Mouse (Mus musculus) limb, embryonic 12.5 days (tissue): ENCODE results near the gene Abhd13. TPM values are rescaled to one million over a fixed set of nuclear protein-coding genes. Genes with fewer than 3 reads are reported as not detected.

Source experiments
- ATAC-seq: fragments of 200-750 bp; cut with Nextera tagmentation; 2 replicates; pipeline ENCODE4 v1.8.0; 2017; ENCODE audit warnings: low read depth, moderate TSS enrichment; ENCODE audit not compliant: insufficient number of reproducible peaks, insufficient read depth, low FRiP score, low TSS enrichment
- H3K27ac ChIP-seq: fragments of 300-500 bp; sonication (generic); 2 replicates; pipeline ENCODE4 v1.5.1; 2016; ENCODE audit warnings: mild to moderate bottlenecking, moderate library complexity
- H3K27me3 ChIP-seq: fragments of 300-500 bp; sonication (generic); 2 replicates; pipeline ENCODE4 v1.6.1; 2016; ENCODE audit warnings: mild to moderate bottlenecking, moderate library complexity
- H3K36me3 ChIP-seq: fragments of 300-500 bp; sonication (generic); 2 replicates; pipeline ENCODE4 v1.6.1; 2016; ENCODE audit warnings: mild to moderate bottlenecking, moderate library complexity
- H3K4me1 ChIP-seq: fragments of 300-500 bp; sonication (generic); replicated peaks from 2 replicates; pipeline ENCODE4 v1.6.1; 2016
- H3K4me2 ChIP-seq: fragments of 300-500 bp; sonication (generic); 2 replicates; pipeline ENCODE4 v1.6.1; 2016; ENCODE audit warnings: mild to moderate bottlenecking, moderate library complexity
- H3K4me3 ChIP-seq: fragments of 300-500 bp; sonication (generic); replicated peaks from 2 replicates; pipeline ENCODE4 v1.5.1; 2016; ENCODE audit warnings: mild to moderate bottlenecking
- H3K9ac ChIP-seq: fragments of 300-500 bp; sonication (generic); replicated peaks from 2 replicates; pipeline ENCODE4 v1.6.1; 2016; ENCODE audit warnings: mild to moderate bottlenecking, moderate library complexity
- H3K9me3 ChIP-seq: fragments of 300-500 bp; sonication (generic); 2 replicates; pipeline ENCODE4 v1.6.1; 2016; ENCODE audit warnings: mild to moderate bottlenecking, moderate library complexity
- WGBS: fragments of 180-500 bp; shearing (Covaris S2); methylation state at CpG from one replicate; pipeline ENCODE4 v1.1.7; 2016; 5-methylcytosine and 5-hydroxymethylcytosine counted together
- polyA plus RNA-seq: library from polyadenylated mRNA; unstranded; fragments of >200 nt; fragmentation: Nextera tagmentation; extraction: Ambion mirVana; gene quantifications from 2 replicates; pipeline ENCODE4 v1.2.1, GENCODE M21; 2016

Abhd13 gene
- polyA plus RNA-seq: 21.4 and 22.0 TPM in 2 replicates

DNA sequence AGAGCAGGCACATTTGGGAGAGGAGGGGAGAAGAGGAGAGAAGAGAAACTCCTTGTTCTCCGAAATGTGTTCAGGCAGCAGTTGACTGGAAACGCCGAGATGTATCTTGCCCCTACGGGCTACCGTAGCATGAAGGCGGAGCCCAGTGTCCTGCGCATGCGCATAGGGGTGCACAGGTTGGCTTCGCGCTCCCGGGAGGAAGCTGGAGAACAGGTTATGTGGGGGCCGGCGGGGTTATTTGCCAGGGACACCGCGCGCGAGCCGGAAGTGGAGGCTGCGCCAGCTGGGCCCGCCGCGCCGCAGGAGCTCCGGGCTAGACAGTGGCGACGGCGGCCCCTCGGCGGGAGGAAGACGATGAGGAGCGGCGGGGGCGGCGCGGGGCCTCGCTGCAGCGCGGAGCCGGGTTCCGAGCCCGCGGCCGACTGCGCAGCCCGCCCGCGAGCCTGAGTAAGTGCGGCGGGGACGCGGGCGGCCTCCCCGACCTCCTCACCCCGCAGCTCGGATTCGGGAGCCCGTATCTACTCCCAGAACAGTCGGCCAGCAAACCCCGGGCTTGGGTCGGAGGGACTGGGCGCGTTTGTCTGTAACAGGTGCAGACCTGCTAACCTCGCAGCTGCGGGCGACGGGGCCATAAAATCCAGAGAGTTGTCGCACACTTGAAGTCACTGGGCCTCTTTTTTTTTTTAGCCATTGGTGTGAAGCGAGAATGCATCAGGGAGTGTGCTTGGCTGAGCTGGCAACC is at the start of gene Abhd13, which contains the start of gene Lig4:
Gene Abhd13, plus strand, starts transcription at position 135 of the 742 bp plus-strand sequence.
Gene Lig4, minus strand, starts transcription at position 114 of the 742 bp plus-strand sequence.
- Histone ChIP-seq H3K27ac (peak within 1 kb of the TSS; percentile 87), H3K9ac (peak within 1 kb of the TSS; percentile 85), H3K36me3 (peaks cover 13% of the 10 kb centered on the region), H3K27me3 (no peaks in the 10 kb centered on the region), H3K9me3 (no peaks in the 10 kb centered on the region), H3K4me3 (peak within 1 kb of the TSS; percentile 90), H3K4me2 (peak within 1 kb of the TSS; percentile 79), H3K4me1 (peaks cover 31% of the 10 kb centered on the region)
- peak; percentile 56; the same call in 1 of the 2 replicates for ATAC-seq
- WGBS: under 1% methylated on average over 59 of the region's 68 CpGs

DNA sequence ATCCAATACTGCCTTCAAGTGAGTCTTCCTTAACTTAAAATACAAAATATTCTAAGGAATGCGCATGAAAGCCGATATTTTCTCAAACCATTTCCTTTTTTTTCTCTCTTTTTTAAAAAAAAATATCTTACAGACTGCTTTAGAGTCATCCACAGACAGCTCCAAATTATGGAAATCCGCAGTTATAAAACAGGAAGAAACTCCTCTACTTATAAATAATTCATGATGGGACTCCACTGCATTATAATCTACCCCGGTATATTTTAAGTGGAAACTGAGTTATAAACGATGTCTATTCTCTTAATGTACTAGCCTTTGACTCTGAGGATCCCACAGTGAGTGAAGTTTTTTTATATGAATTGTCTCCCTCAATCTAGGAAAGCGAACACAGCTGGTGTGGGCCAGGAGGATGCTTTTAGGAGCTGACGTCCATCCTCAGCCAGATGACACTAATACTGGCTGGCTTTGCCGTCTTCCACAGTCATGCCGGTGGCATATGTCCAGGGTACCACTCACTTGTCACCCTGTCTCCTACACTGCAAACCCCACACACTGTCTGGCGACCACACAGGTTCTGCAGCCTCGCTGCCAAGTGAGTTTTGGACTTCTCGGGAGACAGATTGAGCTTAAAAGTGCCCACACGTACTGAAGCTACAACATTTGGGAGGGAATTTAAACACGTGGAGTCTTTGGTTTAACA is 47.6 kb upstream of the Abhd13 start:
- WGBS: 81% methylated on average over 14 of the region's 14 CpGs
- Histone ChIP-seq H3K9me3 (no peaks in the 10 kb centered on the region), H3K27ac (no peak overlapping the region), H3K36me3 (no peaks in the 10 kb centered on the region), H3K4me1 (no peaks in the 10 kb centered on the region), H3K27me3 (no peaks in the 10 kb centered on the region), H3K9ac (no peak overlapping the region), H3K4me2 (no peak overlapping the region), H3K4me3 (no peak overlapping the region)
- ATAC-seq: no peak

DNA sequence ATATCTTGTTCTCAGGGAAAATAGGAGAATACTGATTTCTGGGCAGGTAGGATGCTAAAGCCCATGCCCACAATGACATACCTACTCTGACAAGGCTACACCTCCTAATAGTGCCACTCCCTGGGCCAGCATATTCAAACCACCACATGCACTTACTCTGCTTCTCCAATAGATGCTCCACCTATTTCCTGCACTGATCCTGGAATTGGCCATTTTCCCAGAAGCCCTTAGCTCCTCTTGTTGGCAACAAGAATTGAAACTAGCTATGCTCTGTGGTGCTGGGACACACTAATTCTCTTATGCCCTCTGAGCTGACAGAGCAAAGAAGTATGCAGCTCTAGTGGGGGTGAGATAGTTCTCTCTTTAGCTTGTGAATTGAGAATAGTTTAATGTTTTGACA is 44.8 kb upstream of the Abhd13 start:
- Histone ChIP-seq H3K9me3 (no peaks in the 10 kb centered on the region), H3K36me3 (no peaks in the 10 kb centered on the region), H3K4me2 (no peak overlapping the region), H3K4me3 (no peak overlapping the region), H3K4me1 (no peaks in the 10 kb centered on the region), H3K27ac (no peak overlapping the region), H3K27me3 (no peaks in the 10 kb centered on the region), H3K9ac (no peak overlapping the region)
- ATAC-seq: no peak

DNA sequence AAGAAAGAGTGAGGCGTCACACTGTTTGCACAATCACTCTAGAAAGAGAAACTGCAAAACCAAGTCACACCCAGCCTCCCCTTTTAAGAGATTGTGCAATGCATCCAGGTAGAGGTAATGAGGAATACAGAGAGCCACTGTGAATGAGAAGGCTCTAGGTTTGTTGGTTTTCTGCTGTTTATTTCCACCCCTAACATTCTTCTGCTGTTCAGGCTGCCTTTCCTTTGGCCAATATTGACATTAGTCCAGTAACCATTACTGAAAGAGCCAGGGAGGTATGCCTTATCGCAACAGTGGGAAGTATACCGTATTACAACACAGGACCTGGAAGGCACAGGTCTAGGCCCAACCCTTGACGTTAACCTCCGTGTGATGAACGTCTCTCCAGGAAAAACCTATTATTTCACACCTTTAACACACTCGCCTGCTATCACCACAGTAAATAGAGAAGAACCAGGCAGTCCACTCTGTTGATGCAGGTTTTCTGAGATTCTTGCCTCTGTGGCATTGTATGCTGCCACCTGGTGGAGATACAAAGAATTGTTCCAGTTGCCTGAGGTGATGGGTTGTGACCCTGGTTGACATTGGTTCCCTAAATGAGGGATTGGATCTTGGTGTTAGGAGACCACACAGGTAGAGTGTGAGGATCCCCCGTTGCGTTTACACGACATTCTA is 42.5 kb upstream of the Abhd13 start:
- ATAC-seq: 0 out of 2 replicates have a peak, but pooled peaks have one; percentile 37
- no peak overlapping the region for H3K9ac ChIP-seq
- 0 out of 2 replicates have a peak, but pooled peaks cover 3% of the 10 kb centered on the region for H3K27me3 ChIP-seq
- no peak overlapping the region for H3K27ac ChIP-seq
- no peak overlapping the region for H3K4me2 ChIP-seq
- no peaks in the 10 kb centered on the region for H3K36me3 ChIP-seq
- no peak overlapping the region for H3K4me3 ChIP-seq
- no peaks in the 10 kb centered on the region for H3K4me1 ChIP-seq
- H3K9me3 ChIP-seq: no peaks in the 10 kb centered on the region
- 37% methylated on average over 10 of the region's 10 CpGs for WGBS

DNA sequence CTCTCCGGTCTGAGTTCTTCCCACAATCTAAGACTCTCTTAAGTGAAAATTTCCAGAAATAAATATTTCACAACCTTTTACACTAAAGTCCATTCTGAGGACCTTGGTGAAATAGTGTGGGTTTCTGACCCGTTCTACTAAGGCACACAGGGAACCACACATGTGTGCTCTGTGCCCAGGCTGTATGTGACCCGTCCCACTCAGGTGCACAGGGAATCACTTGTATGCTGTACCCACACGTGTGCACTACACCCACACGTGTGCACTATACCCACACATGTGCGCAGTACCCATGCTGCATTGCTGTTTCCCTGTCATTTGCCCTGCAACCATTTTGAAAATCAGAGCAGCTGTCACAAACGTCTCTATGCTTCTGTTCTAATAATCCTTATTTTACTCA is 41.9 kb upstream of the Abhd13 start:
- Histone ChIP-seq H3K27ac (no peak overlapping the region), H3K4me2 (no peak overlapping the region), H3K9ac (no peak overlapping the region), H3K27me3 (0 out of 2 replicates have a peak, but pooled peaks cover 3% of the 10 kb centered on the region), H3K9me3 (no peaks in the 10 kb centered on the region), H3K4me1 (no peaks in the 10 kb centered on the region), H3K36me3 (no peaks in the 10 kb centered on the region), H3K4me3 (no peak overlapping the region)
- ATAC-seq: no peak
- 64% methylated on average over 7 of the region's 7 CpGs for whole genome bisulfite sequencing

DNA sequence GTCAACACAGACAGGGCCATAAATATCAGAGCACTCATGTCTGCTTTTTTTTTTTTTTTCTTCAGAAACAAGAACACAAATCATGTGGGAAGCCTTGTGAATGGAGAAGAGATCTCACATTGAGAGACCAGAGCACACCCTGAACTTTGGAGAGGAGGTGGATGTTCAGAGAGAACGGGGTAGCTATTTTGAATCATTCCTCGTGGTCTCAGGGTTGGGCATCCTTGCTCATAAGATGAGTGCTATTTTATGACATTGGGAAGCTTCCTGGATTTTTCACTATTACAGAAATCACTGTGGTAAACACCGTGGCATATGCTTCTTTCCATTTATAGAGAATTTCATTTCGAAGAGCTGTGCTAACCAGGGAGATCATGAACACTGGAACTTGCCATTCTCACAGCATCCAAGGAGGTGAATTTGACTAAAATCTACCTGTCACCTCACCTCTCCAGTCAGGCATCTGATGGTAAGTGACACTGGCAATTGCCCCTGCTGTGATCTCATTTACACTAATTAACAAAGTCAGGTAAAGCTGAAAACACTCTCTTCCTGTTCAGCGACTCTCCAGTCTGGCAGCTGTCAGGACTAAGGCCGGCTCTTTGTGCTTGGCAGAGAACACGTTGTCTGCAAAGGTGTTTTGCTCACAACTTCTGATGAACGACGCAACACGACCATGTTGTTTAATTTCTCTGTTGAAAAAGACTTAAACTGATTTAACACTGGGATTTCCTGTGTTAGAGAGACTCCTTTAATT is 28.2 kb upstream of the Abhd13 start:
- Histone ChIP-seq H3K27ac (no peak overlapping the region), H3K4me3 (no peak overlapping the region), H3K4me2 (no peak overlapping the region), H3K9ac (no peak overlapping the region), H3K27me3 (no peaks in the 10 kb centered on the region), H3K36me3 (no peaks in the 10 kb centered on the region), H3K4me1 (no peaks in the 10 kb centered on the region), H3K9me3 (no peaks in the 10 kb centered on the region)
- ATAC-seq: no peak
- WGBS: 63% methylated on average over 10 of the region's 10 CpGs

DNA sequence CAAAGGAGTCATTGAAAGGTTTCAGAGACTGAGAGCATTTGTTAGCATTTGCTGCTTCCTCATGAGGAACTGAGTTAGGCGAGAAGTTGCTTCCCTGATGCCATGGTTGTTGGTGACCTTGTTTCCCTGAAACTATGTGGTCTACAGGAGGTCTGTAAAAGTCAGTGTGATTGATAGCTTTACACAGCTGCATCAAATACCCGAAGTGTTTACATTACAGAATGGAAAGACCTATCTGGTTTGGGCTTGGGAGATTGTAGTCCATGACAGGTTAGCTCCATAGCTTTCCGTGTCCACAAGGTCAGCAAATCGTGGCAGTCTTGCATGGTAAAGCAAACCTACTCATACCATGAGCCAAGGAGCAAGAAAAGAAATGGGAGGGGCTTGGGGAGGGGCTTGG is 19.2 kb upstream of the Abhd13 start:
- Histone ChIP-seq H3K4me1 (no peaks in the 10 kb centered on the region), H3K36me3 (no peaks in the 10 kb centered on the region), H3K9ac (no peak overlapping the region), H3K27ac (no peak overlapping the region), H3K27me3 (no peaks in the 10 kb centered on the region), H3K4me3 (no peak overlapping the region), H3K9me3 (no peaks in the 10 kb centered on the region), H3K4me2 (no peak overlapping the region)
- no peak for ATAC-seq
- 64% methylated on average over 4 of the region's 4 CpGs for whole genome bisulfite sequencing

DNA sequence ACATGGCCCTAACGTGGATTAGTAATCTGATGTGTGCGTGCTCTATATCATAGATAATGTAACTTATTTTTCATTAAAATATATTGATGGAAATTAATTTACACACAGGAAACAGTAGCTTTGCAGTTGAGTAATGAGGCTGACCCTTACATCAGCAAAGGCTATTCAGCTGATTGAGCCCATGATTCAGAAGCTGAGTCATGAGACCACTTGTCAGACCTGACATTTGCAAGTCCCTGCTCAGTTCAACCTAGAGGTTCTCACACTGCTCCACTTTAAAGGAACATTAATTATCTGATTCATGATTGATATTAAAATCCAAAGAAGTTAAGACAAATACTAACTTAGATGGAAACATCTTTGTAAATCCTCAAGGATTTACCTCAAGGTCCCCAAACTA is 17.6 kb upstream of the Abhd13 start:
- Histone ChIP-seq H3K4me1 (no peaks in the 10 kb centered on the region), H3K4me3 (no peak overlapping the region), H3K27ac (no peak overlapping the region), H3K9ac (no peak overlapping the region), H3K9me3 (no peaks in the 10 kb centered on the region), H3K4me2 (no peak overlapping the region), H3K27me3 (no peaks in the 10 kb centered on the region), H3K36me3 (no peaks in the 10 kb centered on the region)
- no peak for ATAC-seq
- 97% methylated on average over 2 of the region's 2 CpGs for WGBS

DNA sequence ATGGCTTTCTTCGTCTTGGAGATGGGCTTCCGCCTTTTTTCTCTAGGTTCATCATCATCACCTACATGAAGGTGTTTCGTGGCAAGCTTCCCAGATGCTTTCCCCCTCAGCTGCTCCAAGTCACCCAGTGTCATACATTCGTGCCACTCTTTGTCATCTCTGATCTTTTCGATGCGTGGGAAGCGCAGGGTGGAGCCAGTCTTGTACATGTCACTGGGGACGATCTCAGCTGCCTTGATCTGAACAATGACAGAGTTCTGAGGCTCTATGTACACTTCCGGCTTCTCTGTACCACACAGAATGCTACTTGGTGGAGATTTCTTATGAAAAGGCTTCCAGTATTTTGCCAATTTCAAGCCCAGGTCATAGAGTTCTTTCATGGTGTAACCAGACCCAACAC is 5.6 kb upstream of the Abhd13 start:
- peaks cover 43% of the 10 kb centered on the region for H3K36me3 ChIP-seq
- no peak overlapping the region for H3K9ac ChIP-seq
- H3K27ac ChIP-seq: no peak overlapping the region
- H3K9me3 ChIP-seq: no peaks in the 10 kb centered on the region
- H3K27me3 ChIP-seq: no peaks in the 10 kb centered on the region
- H3K4me1 ChIP-seq: peaks cover 10% of the 10 kb centered on the region
- no peak overlapping the region for H3K4me2 ChIP-seq
- no peak for ATAC-seq
- 93% methylated on average over 9 of the region's 9 CpGs for WGBS
- H3K4me3 ChIP-seq: no peak overlapping the region

DNA sequence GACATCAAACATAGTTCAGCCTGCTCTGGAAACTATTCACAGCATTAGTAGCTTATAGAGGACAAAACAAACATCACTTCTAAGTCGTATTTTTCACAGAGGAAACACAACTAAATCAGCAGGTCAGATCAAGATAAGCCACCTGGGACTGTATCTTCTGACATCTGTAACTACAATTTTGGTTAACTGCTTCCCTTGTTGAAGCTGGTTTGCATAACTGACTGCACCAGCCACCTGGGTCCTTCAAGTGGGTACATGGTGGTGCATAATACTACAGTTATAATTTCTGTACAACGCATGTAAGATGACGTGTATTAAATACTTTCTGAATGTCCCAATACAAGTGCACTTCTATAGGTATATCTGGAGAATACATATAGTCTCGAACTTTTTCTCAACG is 2.2 kb upstream of the Abhd13 start:
- Histone ChIP-seq H3K36me3 (peaks cover 28% of the 10 kb centered on the region), H3K9me3 (no peaks in the 10 kb centered on the region), H3K4me2 (peak overlapping the region; percentile 79), H3K27me3 (no peaks in the 10 kb centered on the region), H3K27ac (no peak overlapping the region), H3K4me3 (peak overlapping the region; percentile 70), H3K9ac (peak overlapping the region; percentile 65; the same call in 1 of the 2 replicates), H3K4me1 (peaks cover 31% of the 10 kb centered on the region)
- no peak for ATAC-seq
- WGBS: 53% methylated on average over 5 of the region's 5 CpGs
